Mouse (Mus musculus): ENCODE data around the gene Cab39.

The Cab39 gene

GRCm38 (mm10) chr1:85793208-85794105 lies at the start of gene Cab39:
Gene Cab39 (plus strand): TSS chr1:85793441.
- peak; percentile 90 for DNase-seq

- no peak for DNase-seq
These were observed 48.7 kb upstream of the Cab39 start for GRCm38 (mm10) chr1:85744539-85744938.

- no peak for DNase-seq
These were observed 46.7 kb upstream of the Cab39 start for GRCm38 (mm10) chr1:85746511-85746910.

- DNase-seq, result no peak
These were observed 43.4 kb upstream of the Cab39 start for GRCm38 (mm10) chr1:85749829-85750228.

GRCm38 (mm10) chr1:85750650-85751049 lies 42.6 kb upstream of the Cab39 start:
- DNase-seq, result no peak

- peak; percentile 58 for DNase-seq
These were observed 41.7 kb upstream of the Cab39 start for GRCm38 (mm10) chr1:85751494-85751893.

GRCm38 (mm10) chr1:85751932-85752680 lies 41.1 kb upstream of the Cab39 start:
- no peak for DNase-seq

- DNase-seq, result no peak
These were observed 35.6 kb upstream of the Cab39 start for GRCm38 (mm10) chr1:85757531-85758230.

GRCm38 (mm10) chr1:85758231-85758968 lies 34.8 kb upstream of the Cab39 start:
- no peak for DNase-seq

GRCm38 (mm10) chr1:85758969-85759293 lies 34.3 kb upstream of the Cab39 start:
- no peak for DNase-seq

- DNase-seq, result no peak
These were observed 31.6 kb upstream of the Cab39 start for GRCm38 (mm10) chr1:85761665-85762064.

GRCm38 (mm10) chr1:85763386-85763785 lies 29.9 kb upstream of the Cab39 start:
- no peak for DNase-seq

GRCm38 (mm10) chr1:85764291-85764690 lies 28.9 kb upstream of the Cab39 start:
- DNase-seq, result no peak

GRCm38 (mm10) chr1:85766120-85766519 lies 27.1 kb upstream of the Cab39 start:
- DNase-seq, result no peak

- DNase-seq, result no peak
These were observed 25.5 kb upstream of the Cab39 start for GRCm38 (mm10) chr1:85767754-85768153.

- DNase-seq, result no peak
These were observed 21.3 kb upstream of the Cab39 start for GRCm38 (mm10) chr1:85771976-85772375.

- DNase-seq, result no peak
These were observed 18.1 kb upstream of the Cab39 start for GRCm38 (mm10) chr1:85775136-85775535.

GRCm38 (mm10) chr1:85776154-85776553 lies 17.1 kb upstream of the Cab39 start:
- no peak for DNase-seq

- DNase-seq, result no peak
These were observed 14.8 kb upstream of the Cab39 start, which contains the start of gene A630001G21Rik for GRCm38 (mm10) chr1:85778436-85778835. Gene A630001G21Rik (minus strand): TSS chr1:85778643.

GRCm38 (mm10) chr1:85779012-85779411 lies 14.2 kb upstream of the Cab39 start:
- DNase-seq, result no peak

GRCm38 (mm10) chr1:85779428-85780180 lies 13.6 kb upstream of the Cab39 start:
- no peak for DNase-seq

- DNase-seq, result no peak
These were observed 2.7 kb upstream of the Cab39 start for GRCm38 (mm10) chr1:85790565-85790964.

Measured in lung, postnatal 10 days (tissue).